Mouse (Mus musculus): ENCODE results near the gene Rims1.

The Rims1 gene

DNA sequence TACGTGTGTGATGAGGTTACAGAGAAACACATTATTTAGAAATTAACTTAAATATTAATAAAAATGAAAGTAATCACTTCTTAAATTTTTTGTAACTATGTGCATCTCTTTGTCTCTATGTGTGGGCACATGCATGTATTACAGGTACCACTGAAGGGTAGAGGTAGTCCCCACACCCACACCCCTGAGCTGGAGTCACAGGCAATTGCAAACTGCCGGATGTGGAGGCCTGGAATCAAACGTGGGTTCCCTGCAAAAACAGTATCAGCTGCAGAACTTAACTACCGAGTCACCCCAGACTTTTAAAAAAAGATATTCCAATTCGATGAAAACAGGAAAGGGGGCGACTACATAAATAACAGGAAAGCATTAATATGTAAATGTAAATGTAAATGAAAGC lies 428.7 kb downstream of the Rims1 start:
- DNase-seq (ENCODE audit: low read depth, low spot score), result no peak

DNA sequence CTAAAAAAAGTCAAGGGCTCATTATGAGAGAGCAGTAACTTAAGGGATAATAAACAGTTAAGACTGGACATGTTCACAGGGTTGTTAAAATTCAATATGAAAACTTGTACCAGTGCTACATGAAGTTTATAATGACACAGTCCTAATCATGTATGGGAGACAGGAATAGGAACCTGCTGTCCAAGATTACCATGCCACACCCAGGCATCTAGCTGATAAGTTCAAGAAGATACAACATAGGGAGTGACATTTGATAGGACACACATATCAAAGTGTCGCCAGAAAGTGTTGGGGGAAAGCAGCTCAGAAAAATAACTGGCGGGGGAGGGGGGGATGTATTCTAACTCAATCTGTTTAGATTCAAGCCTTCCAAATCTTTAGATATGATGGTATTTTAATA lies 449.6 kb downstream of the Rims1 start:
- no peak for DNase-seq (ENCODE audit: low read depth, low spot score)

DNA sequence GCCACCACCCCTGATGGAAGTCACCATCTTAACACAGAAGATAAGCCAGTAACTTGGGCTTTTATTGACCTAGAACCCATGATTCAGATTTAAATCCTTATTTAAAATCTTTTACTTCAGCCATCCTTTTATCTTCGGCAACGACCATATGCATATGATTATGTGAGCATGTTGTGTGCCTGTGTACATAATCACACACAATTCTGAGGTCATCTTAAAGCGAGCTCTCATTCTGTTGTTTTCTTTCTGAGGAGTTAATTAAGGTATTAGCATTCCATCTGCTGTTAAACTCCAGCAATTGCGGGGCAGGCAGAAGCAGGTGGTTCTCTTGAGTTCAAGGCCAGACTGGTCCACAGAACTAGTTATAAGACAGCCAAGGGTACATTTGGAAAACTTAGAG lies 452.1 kb downstream of the Rims1 start:
- DNase-seq (ENCODE audit: low read depth, low spot score), result no peak

DNA sequence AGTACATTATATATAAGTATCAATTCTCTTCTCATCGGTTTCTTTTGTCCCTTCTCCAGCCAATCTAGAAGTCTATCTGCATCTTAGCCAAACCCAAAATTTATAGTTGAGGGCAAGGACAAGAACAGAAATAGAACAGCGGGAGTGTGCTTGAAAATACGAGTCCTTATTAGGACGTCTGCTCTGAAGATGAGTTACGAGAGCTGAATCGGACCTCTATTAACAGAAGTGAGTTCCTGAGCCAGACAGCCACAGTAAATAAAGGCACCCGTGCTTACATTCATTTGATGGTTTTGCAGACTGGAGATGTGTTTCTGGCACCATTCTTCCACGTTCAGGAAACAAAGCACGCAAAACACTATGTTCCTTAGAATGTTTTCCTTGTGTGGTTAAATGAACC lies 466.9 kb downstream of the Rims1 start:
- DNase-seq (ENCODE audit: low read depth, low spot score), result no peak

DNA sequence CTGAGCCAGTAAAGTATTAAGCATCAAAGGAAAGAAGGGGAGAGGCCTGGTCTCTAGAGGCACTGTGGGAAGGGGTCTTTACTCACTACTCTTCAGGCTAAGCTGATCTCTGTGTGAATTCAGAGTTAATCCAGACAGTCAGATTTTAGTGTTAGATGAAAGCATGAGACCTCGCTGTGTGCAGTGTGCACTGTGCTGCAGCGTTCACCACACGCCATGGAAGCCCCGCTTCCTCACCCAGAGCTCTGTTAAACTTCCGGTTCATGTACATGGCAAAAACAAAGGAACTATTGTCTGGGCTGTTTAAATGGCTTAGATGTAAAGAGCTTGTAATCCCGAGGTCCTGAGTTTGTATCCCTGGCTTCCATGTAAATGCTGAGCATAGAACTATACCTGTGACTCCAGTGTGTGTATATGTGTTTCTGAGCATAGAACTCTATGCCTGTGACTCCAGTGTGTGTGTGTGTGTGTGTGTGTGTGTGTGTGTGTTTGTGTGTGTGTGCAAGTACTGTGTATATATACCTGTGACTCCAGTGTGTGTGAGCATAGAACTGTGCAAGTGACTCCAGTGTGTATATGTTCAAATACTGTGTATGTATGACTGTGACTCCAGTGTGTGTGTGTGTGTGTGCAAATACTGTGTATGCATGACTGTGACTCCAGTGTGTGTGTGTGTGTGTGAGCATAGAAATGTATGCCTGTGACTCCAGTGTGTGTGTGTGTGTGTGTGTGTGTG lies 484.7 kb downstream of the Rims1 start:
- DNase-seq (ENCODE audit: low read depth, low spot score), result no peak

DNA sequence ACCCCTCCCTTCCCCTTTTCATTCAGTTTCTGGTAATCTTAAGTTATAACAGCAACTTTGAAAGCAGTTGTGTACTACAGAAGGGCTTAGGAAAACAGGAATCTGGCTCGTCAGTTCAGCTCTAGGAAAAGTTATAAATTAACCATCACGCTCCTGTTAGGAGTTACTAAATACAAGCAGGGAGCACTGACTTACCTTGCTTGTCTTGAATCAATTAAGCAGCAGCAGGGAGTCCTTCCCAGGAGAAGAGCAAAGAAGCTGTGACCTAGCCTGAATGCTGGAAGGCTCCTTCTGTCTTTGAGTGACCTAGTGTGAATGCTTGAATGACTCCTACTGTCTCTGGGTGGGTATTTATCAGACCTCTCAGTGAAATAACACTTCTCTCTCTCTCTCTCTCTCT lies 490.3 kb downstream of the Rims1 start:
- no peak for DNase-seq (ENCODE audit: low read depth, low spot score)

DNA sequence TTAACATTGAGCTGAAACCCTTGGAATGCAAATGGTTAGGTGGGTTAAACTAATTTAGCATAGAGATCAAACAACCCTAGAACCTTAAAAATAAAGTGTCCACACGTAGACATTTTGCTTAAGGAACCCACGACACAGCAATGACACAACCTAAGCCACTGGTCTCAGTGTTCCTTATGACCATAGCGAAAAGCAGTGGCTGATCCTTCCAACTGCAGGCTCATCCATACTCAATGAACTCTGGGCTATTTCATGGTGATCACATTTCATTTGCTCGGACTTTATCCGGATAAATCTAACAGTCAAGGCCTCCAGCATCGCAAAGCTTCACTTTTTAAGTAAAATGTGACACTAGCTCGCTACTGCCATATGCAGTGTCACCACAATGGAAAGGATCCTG lies 494.3 kb downstream of the Rims1 start:
- no peak for DNase-seq (ENCODE audit: low read depth, low spot score)

DNA sequence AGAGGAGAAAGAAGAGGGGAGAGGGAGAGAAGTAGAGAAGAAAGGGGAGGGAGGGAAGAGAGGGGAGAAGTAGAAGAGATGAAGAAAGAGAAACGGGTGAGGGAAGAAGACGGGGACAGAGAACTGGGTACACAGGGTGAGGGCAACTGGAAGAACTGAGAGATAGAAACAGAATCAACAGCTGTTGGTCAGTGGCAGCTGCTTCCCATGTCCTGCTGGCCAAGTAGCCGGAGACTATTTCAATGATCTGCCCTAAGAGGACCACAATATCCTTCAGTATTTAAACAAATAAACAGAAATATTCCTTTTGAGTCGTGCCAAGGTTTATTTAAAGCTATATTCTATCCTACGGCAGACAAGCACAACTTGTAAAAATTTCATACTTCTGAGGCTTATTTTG lies 499.3 kb downstream of the Rims1 start:
- DNase-seq (ENCODE audit: low read depth, low spot score), result no peak

DNA sequence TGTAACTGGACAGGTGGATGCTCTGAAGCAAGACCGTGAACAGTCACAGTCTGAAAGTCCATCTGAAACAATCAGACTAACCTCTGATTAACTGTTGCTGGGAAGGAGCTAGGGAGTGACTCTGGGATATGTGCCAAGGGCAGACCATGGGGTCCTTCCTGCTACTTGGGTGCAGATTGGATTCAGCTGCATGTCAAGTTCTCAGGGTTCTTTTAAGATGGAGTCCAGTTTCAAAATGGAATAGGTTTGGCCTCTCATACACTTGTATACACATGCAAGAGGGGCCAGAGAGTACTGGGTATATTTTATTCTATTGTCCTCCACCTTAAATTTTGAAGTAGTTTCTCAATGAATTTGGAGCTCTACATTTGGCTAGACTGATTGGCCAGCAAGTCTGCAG lies 499.9 kb downstream of the Rims1 start:
- DNase-seq (ENCODE audit: low read depth, low spot score), result no peak

DNA sequence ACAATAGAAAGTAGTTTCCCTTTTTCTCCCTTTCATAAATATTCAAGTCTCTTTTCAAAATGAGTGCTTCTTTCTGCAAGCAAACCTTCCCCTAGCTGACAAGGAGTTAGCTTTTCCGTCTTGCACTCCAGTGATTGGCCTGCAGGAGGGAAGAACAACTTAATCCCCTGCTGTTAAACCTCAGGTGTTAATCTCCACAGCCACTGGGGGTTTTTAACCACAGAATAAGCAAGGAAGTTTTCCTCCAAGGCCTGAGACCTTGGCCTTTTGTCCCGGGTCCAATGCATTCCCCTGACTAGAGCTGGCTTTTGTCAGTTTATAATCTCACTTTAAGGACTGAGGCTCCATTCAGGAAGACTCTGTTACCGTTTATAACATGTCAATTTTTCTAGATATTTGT lies 511.8 kb downstream of the Rims1 start:
- DNase-seq (ENCODE audit: low read depth, low spot score), result no peak

DNA sequence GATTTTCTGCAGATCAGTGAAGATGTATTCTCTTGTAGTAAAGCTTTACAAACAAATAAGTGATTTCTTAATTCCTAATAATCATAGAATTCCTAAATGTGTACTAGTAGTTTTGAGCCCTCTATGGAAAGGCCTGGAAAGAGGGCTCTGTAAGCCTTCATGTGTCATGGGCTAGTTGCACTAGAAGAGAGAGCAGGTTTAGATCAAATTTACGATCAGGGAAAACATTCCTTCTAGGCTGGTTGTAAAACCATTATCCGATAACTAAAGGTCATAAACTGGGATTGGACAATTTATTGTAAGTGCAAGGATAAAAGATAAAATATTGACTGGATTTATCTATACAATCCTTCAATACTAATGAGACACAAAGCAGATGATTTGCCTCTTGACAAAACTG lies 512.5 kb downstream of the Rims1 start:
- DNase-seq (ENCODE audit: low read depth, low spot score), result no peak

DNA sequence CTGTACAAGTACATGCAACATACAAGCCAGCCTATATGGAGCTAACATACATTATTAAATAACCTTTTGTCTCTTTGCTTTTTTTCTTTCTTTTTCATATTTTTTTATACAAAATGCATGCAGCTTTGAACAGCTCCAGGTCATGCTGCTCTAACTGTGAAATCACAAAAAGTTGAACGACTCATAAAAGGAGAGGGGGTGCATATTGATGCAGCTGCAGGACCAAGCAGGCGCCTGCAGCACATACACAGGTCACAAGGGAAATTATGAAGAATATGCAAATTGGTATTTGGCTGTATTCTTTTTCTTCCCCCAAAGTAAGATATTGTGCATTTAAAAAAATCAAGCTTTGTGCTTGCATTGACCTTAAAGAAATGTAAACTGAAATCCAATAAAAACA lies 519.0 kb downstream of the Rims1 start:
- no peak for DNase-seq (ENCODE audit: low read depth, low spot score)

DNA sequence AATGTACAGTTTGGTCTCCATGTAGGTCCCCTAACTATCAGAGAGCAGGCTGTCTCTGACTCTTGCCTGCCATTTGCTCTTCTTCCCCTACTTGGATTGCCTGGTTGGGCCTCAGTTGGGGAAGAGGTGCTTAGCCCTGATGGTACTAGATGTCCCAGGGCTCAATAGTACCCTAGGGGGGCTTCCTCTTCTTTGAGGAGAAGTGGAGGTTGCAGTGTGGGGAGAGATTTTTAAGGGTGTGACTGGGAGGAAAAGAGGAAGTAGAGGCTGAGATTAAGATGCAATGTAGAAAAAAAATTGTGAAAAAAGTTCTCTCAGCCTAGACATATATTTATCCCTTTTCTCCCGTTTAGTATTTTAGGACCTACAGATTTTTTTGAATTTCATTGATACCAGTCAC lies 525.8 kb downstream of the Rims1 start:
- no peak for DNase-seq (ENCODE audit: low read depth, low spot score)

DNA sequence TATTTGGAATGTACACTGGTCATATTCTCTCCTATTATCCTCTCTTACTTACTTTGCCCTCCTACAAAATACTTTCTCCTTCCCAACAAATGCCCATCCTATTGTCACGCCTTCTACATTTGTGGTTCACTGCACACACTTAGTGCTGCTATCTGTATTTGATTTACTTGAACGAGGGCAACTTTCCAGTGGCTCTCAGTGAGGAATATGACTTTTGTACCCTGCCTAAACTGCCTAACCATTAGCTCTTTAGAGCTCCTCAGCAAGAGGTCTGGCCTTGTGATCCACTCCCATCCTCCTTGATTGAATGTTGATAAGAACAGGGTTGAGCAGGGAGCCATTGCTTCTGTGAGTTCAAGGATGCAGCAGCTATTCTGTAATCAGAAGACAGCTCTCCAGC lies 531.7 kb downstream of the Rims1 start:
- DNase-seq (ENCODE audit: low read depth, low spot score), result no peak

DNA sequence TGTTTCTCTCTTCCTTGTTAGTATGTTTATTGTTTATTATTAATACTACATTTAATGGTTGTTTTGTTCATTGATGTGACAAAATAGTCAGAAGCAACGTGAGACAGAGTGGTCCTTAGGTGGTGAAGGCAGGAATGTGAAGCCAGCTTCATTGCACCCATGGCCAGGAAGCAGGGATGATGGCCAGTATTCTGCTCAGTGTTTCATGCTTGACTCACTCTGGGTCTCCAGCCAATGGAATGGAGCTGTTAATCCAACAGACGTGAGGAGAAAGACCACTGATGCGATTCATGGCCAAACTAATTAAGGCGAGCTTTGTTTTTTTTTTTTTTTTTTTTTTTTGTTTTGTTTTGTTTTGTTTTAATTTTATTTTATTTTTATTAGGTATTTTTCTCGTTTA lies 535.7 kb downstream of the Rims1 start:
- DNase-seq (ENCODE audit: low read depth, low spot score), result no peak

DNA sequence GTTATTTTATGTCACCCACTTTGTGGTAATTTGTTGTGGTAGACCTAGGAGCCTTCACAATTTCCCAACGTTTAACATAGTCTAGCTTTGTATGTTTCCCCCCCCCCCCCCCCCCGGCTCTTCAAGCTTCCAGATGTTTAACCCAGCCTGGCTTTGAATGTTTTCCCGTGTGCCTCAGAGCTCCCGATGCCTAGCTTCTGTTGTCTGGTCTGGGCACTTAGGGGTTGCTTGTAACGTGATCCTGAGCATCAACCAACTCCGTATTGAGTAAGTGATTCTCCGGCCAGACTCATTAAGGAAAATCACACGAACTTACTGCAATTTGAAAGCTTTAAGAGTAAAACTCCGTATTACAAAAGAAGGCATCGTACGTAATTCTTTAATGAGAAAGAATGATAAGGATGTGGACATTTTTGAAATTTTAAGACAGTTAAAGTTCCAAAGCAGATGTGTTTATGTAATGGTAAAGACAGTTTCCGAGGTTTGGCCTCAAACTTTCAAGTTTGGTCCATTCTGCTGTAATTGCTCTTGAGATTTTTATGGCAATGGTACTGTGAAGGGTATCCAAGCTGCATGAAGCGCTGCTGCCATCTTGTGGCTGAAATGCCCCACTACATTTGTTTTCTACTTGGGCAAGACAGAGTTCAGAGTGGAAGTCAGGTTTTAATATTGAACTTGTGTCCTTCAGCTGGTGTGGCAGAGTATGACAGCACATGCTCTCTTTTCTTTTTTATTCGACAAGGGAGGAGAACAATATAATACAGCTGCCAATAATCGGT lies 537.0 kb downstream of the Rims1 start:
- peak; percentile 78 for DNase-seq (ENCODE audit: low read depth, low spot score)

DNA sequence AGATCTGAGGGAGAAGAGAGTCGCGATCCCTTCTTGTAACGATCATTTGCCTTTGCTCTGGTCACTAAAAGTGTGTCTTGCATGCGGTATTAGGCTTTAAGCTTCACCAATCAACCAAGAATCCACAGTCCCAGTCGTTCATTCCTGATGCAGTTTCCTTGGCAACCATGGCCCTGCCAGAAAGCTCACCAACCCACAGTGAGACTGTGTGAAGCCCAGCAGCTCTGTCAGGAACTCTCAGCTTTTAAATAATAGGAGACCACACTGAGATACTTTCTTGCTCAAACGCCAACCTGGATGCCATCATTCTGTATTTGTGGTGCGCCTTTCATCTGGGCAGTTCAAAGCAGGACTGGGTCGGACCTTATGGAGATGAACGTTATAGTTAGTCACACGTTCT lies 539.3 kb downstream of the Rims1 start:
- DNase-seq (ENCODE audit: low read depth, low spot score), result no peak

DNA sequence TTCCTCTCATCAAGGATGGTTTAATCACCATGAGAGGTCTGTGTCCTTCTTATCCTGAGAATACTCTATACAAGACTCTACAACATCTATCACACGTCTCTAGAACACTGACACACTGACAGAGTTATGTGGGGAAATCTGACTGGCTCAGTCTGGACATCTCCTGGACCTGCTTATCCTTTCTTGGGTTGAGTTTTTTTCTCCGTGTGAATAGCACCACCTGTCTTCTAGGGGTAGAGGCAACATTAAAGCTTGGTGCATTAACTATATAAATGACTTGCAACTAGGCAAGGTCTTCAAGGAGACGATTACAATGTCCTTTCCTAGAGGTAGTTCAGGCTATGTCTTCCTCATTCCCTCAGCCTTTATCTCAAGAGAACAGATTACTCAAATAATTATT lies 540.3 kb downstream of the Rims1 start:
- no peak for DNase-seq (ENCODE audit: low read depth, low spot score)

DNA sequence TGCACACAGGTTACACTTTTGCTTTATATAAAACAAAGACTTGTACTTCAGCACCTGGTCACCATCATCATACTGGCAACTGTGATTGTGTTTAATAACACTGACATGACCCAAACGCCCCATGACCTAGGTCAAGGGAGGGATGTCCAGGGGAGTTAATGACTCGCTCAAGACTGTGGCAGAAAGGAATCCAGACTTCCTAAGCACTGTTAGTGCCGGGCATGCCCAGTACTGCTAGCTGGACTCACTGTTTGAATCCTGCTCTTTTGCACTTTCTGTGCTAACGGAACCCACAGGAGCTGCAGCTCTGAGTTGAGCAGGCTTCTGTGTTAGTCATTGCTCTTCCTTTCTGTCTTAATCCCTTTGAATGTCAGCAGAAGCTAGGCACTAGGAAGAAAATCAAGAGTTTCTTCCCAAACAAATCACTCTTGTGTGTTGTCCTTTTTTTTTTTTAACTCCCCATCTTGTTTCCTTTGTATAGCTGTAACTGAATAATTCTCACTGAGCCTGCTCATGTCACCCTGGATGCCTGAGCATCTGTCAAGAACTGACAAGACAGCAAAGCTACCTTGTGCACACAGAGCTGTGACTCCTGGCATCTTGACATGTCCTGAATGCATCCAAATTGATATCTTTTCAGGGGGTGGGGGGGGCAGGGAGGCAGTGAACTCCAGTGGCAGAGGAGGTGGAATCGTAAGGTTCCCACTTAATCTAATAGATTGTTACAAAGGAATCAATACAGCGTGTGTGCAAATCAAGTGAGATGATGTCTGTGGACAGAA lies 543.4 kb downstream of the Rims1 start:
- no peak for DNase-seq (ENCODE audit: low read depth, low spot score)

DNA sequence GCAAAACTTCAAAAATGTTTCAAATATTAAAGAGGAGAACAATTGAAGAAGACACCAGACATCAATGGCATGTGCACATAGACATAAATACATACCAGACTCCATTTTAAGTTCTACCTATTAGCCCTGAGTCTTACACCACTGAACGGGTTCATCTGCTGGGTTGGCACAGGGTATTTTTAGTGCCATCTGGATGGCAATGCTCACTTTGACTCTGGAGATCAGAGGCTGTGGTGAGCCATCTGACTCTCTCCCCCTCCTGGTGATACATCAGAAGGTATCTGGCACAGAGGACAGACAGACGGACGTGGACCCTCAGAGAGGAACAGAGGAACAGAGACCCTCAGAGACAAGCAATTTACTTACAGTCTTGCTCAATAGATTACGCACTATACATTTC lies 544.1 kb downstream of the Rims1 start:
- no peak for DNase-seq (ENCODE audit: low read depth, low spot score)

DNA sequence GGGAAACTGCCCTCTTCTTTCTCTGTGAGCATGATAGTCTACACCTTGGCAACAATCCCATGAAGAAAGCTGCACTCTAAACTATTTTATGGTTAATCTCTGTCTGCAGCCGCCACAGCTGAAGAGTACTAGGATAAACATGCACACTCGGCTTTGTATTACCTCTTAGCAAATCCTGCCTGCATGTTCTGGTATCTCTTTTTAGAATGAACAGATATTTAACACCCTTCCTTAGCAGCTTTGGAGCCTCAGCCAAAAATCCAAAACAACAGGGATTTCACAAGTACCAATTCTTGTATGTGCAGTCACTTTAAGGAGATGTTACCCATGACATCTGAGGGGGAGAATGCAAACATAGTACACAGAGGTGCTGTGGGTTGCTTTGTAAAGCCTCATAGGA lies 545.5 kb downstream of the Rims1 start:
- no peak for DNase-seq (ENCODE audit: low read depth, low spot score)

DNA sequence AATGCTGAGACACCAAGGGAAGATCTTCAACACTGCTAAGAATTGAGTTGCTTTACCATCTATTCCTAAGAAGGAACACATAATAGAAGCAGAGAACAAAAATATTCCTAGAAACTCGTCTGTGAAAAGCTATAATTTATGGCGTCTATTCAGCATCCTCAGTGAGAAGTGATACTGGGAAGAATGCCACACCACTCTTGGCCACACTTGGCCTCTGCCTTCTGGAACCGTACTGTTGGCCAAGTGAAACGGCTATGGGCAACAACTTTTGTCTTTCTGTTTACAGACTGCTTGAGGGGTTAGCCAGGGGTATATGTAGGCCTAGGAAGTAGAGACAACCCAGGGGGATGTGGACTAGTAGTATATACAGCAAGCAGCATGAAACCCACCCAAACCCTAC lies 547.4 kb downstream of the Rims1 start:
- no peak for DNase-seq (ENCODE audit: low read depth, low spot score)

DNA sequence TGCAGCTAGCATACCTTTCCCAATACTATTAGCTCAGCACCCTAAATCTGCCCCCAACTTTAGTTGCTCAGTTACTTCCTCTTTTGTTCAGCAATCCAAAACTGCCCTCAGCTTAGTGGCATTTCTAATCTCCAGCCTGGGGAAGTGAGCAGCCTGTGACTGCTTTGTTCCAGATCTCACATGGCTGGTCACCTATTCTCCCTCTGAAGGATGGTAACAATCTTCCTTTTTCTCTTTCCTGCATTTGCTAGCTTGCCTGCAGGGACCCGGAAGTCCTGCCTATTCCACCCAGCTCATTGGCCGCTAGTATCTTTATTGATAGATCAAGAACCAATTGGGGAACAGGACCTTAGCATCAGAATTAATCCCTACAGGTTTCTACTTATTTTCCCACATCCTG lies 551.5 kb downstream of the Rims1 start:
- DNase-seq (ENCODE audit: low read depth, low spot score), result no peak

All from 3T3-L1 (cell line).